In the genomic region with DNA sequence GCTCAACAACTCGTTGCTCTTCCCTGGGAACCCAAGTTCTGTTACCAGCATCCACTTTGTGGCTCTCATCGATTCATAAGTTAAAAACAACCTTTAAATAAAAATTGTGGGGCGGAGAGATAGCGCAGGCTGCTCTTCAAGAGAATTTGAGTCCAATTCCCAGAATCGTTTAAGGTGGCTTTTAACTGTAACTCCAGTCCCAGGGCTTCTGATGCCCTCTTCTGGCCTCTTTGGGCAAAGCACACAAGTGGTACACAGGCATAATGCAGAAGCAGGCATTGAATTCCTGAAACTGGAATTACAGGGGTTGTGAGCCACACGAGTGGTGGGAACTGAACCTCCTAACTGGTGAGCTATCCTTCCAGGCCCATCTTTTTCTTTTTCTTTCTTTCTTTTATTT, we compare ENCODE assay signal across 9 mouse cellular contexts. TPM values are rescaled to one million over a fixed set of nuclear protein-coding genes. Genes with fewer than 3 reads are reported as not detected.
DNase-seq lines count a peak whose midpoint lies in the region; ATAC-seq lines count a peak whose summit lies in the region.
"Had no signal": no experiment of that assay in that cellular context is flagged by ENCODE, and none has a peak within 500 bp of the region (broad histone marks: within the 10 kb centered on the region; RNA-seq: fewer than 3 reads in every experiment).

No protein-coding gene starts in this region.

- no peak overlapping the region for H3K4me3 ChIP-seq in hindbrain, embryonic 10.5 days
- H3K4me3 ChIP-seq in hindbrain, embryonic 12.5 days = no peak overlapping the region
- no peak overlapping the region for H3K4me3 ChIP-seq in embryonic facial prominence, embryonic 11.5 days (ENCODE audit: low read depth, low read length)

- peaks cover 12% of the 10 kb centered on the region for H3K9me3 ChIP-seq in hindbrain, embryonic 10.5 days
- H3K9me3 ChIP-seq in hindbrain, embryonic 12.5 days (replicated peaks) = peaks cover 6% of the 10 kb centered on the region; the same call in 1 of the 2 replicates
- no peaks in the 10 kb centered on the region for H3K9me3 ChIP-seq in embryonic facial prominence, embryonic 11.5 days (replicated peaks; ENCODE audit: control insufficient read depth, low read length)

- ATAC-seq in hindbrain, embryonic 12.5 days (ENCODE audit: low FRiP score) = no peak
- no peak for ATAC-seq in embryonic facial prominence, embryonic 11.5 days (replicated peaks; ENCODE audit: insufficient number of reproducible peaks, low FRiP score, low TSS enrichment, low read depth)

- H3K4me1 ChIP-seq in hindbrain, embryonic 10.5 days (replicated peaks) = 0 out of 2 replicates have a peak, but pooled peaks cover 7% of the 10 kb centered on the region
- H3K4me1 ChIP-seq in hindbrain, embryonic 12.5 days = no peaks in the 10 kb centered on the region
- H3K4me1 ChIP-seq in embryonic facial prominence, embryonic 11.5 days (ENCODE audit: control insufficient read depth, insufficient read depth, low read length) = no peaks in the 10 kb centered on the region

- H3K36me3 ChIP-seq in hindbrain, embryonic 10.5 days = no peaks in the 10 kb centered on the region
- no peaks in the 10 kb centered on the region for H3K36me3 ChIP-seq in hindbrain, embryonic 12.5 days
- H3K36me3 ChIP-seq in embryonic facial prominence, embryonic 11.5 days (replicated peaks; ENCODE audit: control insufficient read depth, insufficient read depth, low read depth, low read length) = no peaks in the 10 kb centered on the region

- no peak overlapping the region for H3K4me2 ChIP-seq in hindbrain, embryonic 12.5 days (replicated peaks)
- H3K4me2 ChIP-seq in embryonic facial prominence, embryonic 11.5 days (ENCODE audit: low read depth, low read length) = no peak overlapping the region

- no peak overlapping the region for H3K9ac ChIP-seq in hindbrain, embryonic 12.5 days
- H3K9ac ChIP-seq in embryonic facial prominence, embryonic 11.5 days (replicated peaks; ENCODE audit: low read length) = no peak overlapping the region

- WGBS in hindbrain, embryonic 10.5 days = 63% methylated on average over 6 of the region's 6 CpGs
- WGBS in hindbrain, embryonic 12.5 days = 63% methylated on average over 6 of the region's 6 CpGs
- WGBS in embryonic facial prominence, embryonic 11.5 days = 57% methylated on average over 6 of the region's 6 CpGs

- H3K27ac ChIP-seq in hindbrain, embryonic 10.5 days = no peak overlapping the region
- no peak overlapping the region for H3K27ac ChIP-seq in hindbrain, embryonic 12.5 days
- H3K27ac ChIP-seq in embryonic facial prominence, embryonic 11.5 days (replicated peaks; ENCODE audit: low read depth, low read length) = no peak overlapping the region

- no peaks in the 10 kb centered on the region for H3K27me3 ChIP-seq in hindbrain, embryonic 10.5 days (ENCODE audit: insufficient read depth, poor library complexity, severe bottlenecking)
- H3K27me3 ChIP-seq in hindbrain, embryonic 12.5 days = no peaks in the 10 kb centered on the region
- no peaks in the 10 kb centered on the region for H3K27me3 ChIP-seq in embryonic facial prominence, embryonic 11.5 days (ENCODE audit: control insufficient read depth, insufficient read depth, low read length)

- peak; percentile 62 for DNase-seq in hindbrain, embryonic 10.5 days (ENCODE audit: low spot score)
- DNase-seq in B cell, adult 2 months = peak; percentile 78 to 81
- DNase-seq in MEL-GATA-1-ER (ENCODE audit: extremely low read depth, low read depth) = peak; percentile 83
- DNase-seq in embryonic facial prominence, embryonic 11.5 days (ENCODE audit: low spot score) = peak; percentile 69
- peak; percentile 54 to 55 for DNase-seq in lung, adult 18-20 months
- peak; percentile 29 to 63 for DNase-seq in spleen, postnatal 14 days (ENCODE audit: low spot score in 2 of 2)
- no peak for DNase-seq in urinary bladder, postnatal 4 days (ENCODE audit: low spot score in 2 of 2)

RNA-seq across cellular contexts. Expression of gene Slc22a16, which starts 40.5 kb away (rescaled TPM):
- polyA plus RNA-seq in hindbrain, embryonic 10.5 days (2016; fragmentation: Nextera tagmentation; extraction: Ambion mirVana) = not detected in 2 replicates
- polyA plus RNA-seq in hindbrain, embryonic 12.5 days (2016; fragmentation: Nextera tagmentation; extraction: Ambion mirVana) = not detected in 2 replicates
- not detected in 2 replicates for polyA plus RNA-seq in embryonic facial prominence, embryonic 11.5 days (2014; fragmentation: Nextera tagmentation; extraction: Ambion mirVana)
- polyA plus RNA-seq: lung, embryonic 16.5 days had no signal

Comparison
In these comparisons a context has a peak if more than half of its experiments do, and no peak if none do; other contexts are left out.
1. DNase-seq: peak in hindbrain, embryonic 10.5 days (single experiment), B cell, adult 2 months (2 of 2), MEL-GATA-1-ER (single experiment), embryonic facial prominence, embryonic 11.5 days (single experiment), lung, adult 18-20 months (2 of 2) and spleen, postnatal 14 days (2 of 2); none in urinary bladder, postnatal 4 days (0 of 2).